In genomic region chr7:105767729-105768165, GRCm38 (mm10) we compare ENCODE assay signal across 8 mouse cellular contexts. TPM values are rescaled to one million over a fixed set of nuclear protein-coding genes. Genes with fewer than 3 reads are reported as not detected.
DNase-seq lines count a peak whose midpoint lies in the region; ATAC-seq lines count a peak whose summit lies in the region.

No protein-coding gene starts in this region.

- no peak overlapping the region for H3K9ac ChIP-seq in forebrain, embryonic 15.5 days (replicated peaks)
- 0 out of 2 replicates have a peak overlapping the region, but pooled peaks have one; percentile 28 for H3K9ac ChIP-seq in heart, embryonic 11.5 days (ENCODE audit: low read depth, low read length)
- H3K9ac ChIP-seq in midbrain, embryonic 14.5 days (replicated peaks; ENCODE audit: low read length), result no peak overlapping the region

- H3K36me3 ChIP-seq in forebrain, embryonic 10.5 days (replicated peaks), result peaks cover 84% of the 10 kb centered on the region
- peaks cover 94% of the 10 kb centered on the region for H3K36me3 ChIP-seq in forebrain, embryonic 15.5 days
- peaks cover 25% of the 10 kb centered on the region for H3K36me3 ChIP-seq in heart, embryonic 11.5 days (ENCODE audit: control insufficient read depth, insufficient read depth, low read length)
- peaks cover 92% of the 10 kb centered on the region for H3K36me3 ChIP-seq in midbrain, embryonic 14.5 days (ENCODE audit: control insufficient read depth, insufficient read depth, low read length)

- H3K27me3 ChIP-seq in forebrain, embryonic 10.5 days (ENCODE audit: poor library complexity, severe bottlenecking), result peaks cover 26% of the 10 kb centered on the region
- H3K27me3 ChIP-seq in forebrain, embryonic 15.5 days, result no peaks in the 10 kb centered on the region
- peaks cover 16% of the 10 kb centered on the region for H3K27me3 ChIP-seq in heart, embryonic 11.5 days (ENCODE audit: control insufficient read depth, insufficient read depth, low read length)
- peaks cover 10% of the 10 kb centered on the region; the same call in 1 of the 2 replicates for H3K27me3 ChIP-seq in midbrain, embryonic 14.5 days (ENCODE audit: control insufficient read depth, insufficient read depth, low read length)

- WGBS in forebrain, embryonic 10.5 days, result 35% methylated on average over 6 of the region's 6 CpGs
- WGBS in forebrain, embryonic 15.5 days, result 21% methylated on average over 6 of the region's 6 CpGs
- 19% methylated on average over 6 of the region's 6 CpGs for WGBS in heart, embryonic 11.5 days (ENCODE audit: insufficient replicate concordance)
- WGBS in midbrain, embryonic 14.5 days, result 27% methylated on average over 6 of the region's 6 CpGs

- no peak for ATAC-seq in forebrain, embryonic 15.5 days (replicated peaks)
- no peak for ATAC-seq in heart, embryonic 11.5 days (replicated peaks; ENCODE audit: insufficient number of reproducible peaks, low FRiP score, low TSS enrichment)
- 0 out of 2 replicates have a peak, but pooled peaks have one; percentile 15 for ATAC-seq in midbrain, embryonic 14.5 days (ENCODE audit: low FRiP score, low TSS enrichment)
- ATAC-seq in erythroid progenitor cell, adult 5-6 weeks (replicated peaks; ENCODE audit: low FRiP score, poor library complexity, severe bottlenecking), result no peak
- ATAC-seq in frontal cortex, adult (ENCODE audit: low TSS enrichment), result no peak

- no peak for DNase-seq in forebrain, embryonic 10.5 days (ENCODE audit: extremely low spot score, low spot score)
- DNase-seq in kidney, postnatal 14 days, result peak; percentile 57
- peak; percentile 43 for DNase-seq in midbrain, embryonic 14.5 days
- DNase-seq in cerebellum, adult 9-10 months, result no peak

- no peaks in the 10 kb centered on the region for H3K9me3 ChIP-seq in forebrain, embryonic 10.5 days
- H3K9me3 ChIP-seq in forebrain, embryonic 15.5 days, result no peaks in the 10 kb centered on the region
- H3K9me3 ChIP-seq in heart, embryonic 11.5 days (replicated peaks; ENCODE audit: control insufficient read depth, low read length), result no peaks in the 10 kb centered on the region
- no peaks in the 10 kb centered on the region for H3K9me3 ChIP-seq in midbrain, embryonic 14.5 days (ENCODE audit: control insufficient read depth, low read length)

- peaks cover 30% of the 10 kb centered on the region for H3K4me1 ChIP-seq in forebrain, embryonic 10.5 days
- H3K4me1 ChIP-seq in forebrain, embryonic 15.5 days, result peaks cover 40% of the 10 kb centered on the region
- peaks cover 7% of the 10 kb centered on the region for H3K4me1 ChIP-seq in heart, embryonic 11.5 days (ENCODE audit: control insufficient read depth, insufficient read depth, low read length)
- 0 out of 2 replicates have a peak, but pooled peaks cover 6% of the 10 kb centered on the region for H3K4me1 ChIP-seq in midbrain, embryonic 14.5 days (ENCODE audit: control insufficient read depth, insufficient read depth, low read length)

- H3K27ac ChIP-seq in forebrain, embryonic 10.5 days, result peak overlapping the region; percentile 68
- H3K27ac ChIP-seq in forebrain, embryonic 15.5 days (replicated peaks), result no peak overlapping the region
- peak overlapping the region; percentile 59 for H3K27ac ChIP-seq in heart, embryonic 11.5 days (ENCODE audit: low read depth, low read length)
- 0 out of 2 replicates have a peak overlapping the region, but pooled peaks have one; percentile 6 for H3K27ac ChIP-seq in midbrain, embryonic 14.5 days (replicated peaks; ENCODE audit: low read depth, low read length)

- H3K4me3 ChIP-seq in forebrain, embryonic 10.5 days, result peak overlapping the region; percentile 16
- H3K4me3 ChIP-seq in forebrain, embryonic 15.5 days, result no peak overlapping the region
- no peak overlapping the region for H3K4me3 ChIP-seq in heart, embryonic 11.5 days (ENCODE audit: low read depth, low read length)
- H3K4me3 ChIP-seq in midbrain, embryonic 14.5 days (replicated peaks; ENCODE audit: low read depth, low read length), result no peak overlapping the region

- H3K4me2 ChIP-seq in forebrain, embryonic 15.5 days (replicated peaks), result no peak overlapping the region
- H3K4me2 ChIP-seq in heart, embryonic 11.5 days, result no peak overlapping the region
- no peak overlapping the region for H3K4me2 ChIP-seq in midbrain, embryonic 14.5 days (ENCODE audit: low read length)

RNA-seq across cellular contexts. Expression of gene Tpp1, which starts 15.7 kb away (rescaled TPM):
- 60.2 and 62.6 TPM in 2 replicates for polyA plus RNA-seq in forebrain, embryonic 10.5 days (2016; fragmentation: Nextera tagmentation; extraction: Ambion mirVana)
- polyA plus RNA-seq in forebrain, embryonic 15.5 days (2015; fragmentation: Nextera tagmentation; extraction: Ambion mirVana), result 33.9 and 35.1 TPM in 2 replicates
- polyA plus RNA-seq in heart, embryonic 11.5 days (2014; fragmentation: Nextera tagmentation; extraction: Ambion mirVana), result 85.8 and 95.7 TPM in 2 replicates
- polyA plus RNA-seq in midbrain, embryonic 14.5 days (2014; fragmentation: Nextera tagmentation; extraction: Ambion mirVana), result 22.5 and 49.5 TPM in 2 replicates
- total RNA-seq in erythroid progenitor cell, adult 5-6 weeks (2015; ENCODE audit: low replicate concordance), result 61.2 and 72.8 TPM in 2 replicates
- 35.4 and 38.4 TPM in 2 replicates for total RNA-seq in erythroid progenitor cell, adult 5-6 weeks (2017; ENCODE audit: low replicate concordance)

RNA-seq across cellular contexts. Expression of gene Dchs1, which starts 19.7 kb away (rescaled TPM):
- polyA plus RNA-seq in forebrain, embryonic 10.5 days (2016; fragmentation: Nextera tagmentation; extraction: Ambion mirVana), result 8.8 and 9.9 TPM in 2 replicates
- polyA plus RNA-seq in forebrain, embryonic 15.5 days (2015; fragmentation: Nextera tagmentation; extraction: Ambion mirVana), result 20.3 and 22.0 TPM in 2 replicates
- polyA plus RNA-seq in heart, embryonic 11.5 days (2014; fragmentation: Nextera tagmentation; extraction: Ambion mirVana), result 7.6 TPM in 2 replicates
- 22.4 and 26.1 TPM in 2 replicates for polyA plus RNA-seq in midbrain, embryonic 14.5 days (2014; fragmentation: Nextera tagmentation; extraction: Ambion mirVana)
- not detected in 2 replicates for total RNA-seq in erythroid progenitor cell, adult 5-6 weeks (2015; ENCODE audit: low replicate concordance)
- total RNA-seq in erythroid progenitor cell, adult 5-6 weeks (2017; ENCODE audit: low replicate concordance), result not detected in 2 replicates

RNA-seq across cellular contexts. Expression of gene Taf10, which starts 23.6 kb away (rescaled TPM):
- polyA plus RNA-seq in forebrain, embryonic 10.5 days (2016; fragmentation: Nextera tagmentation; extraction: Ambion mirVana), result 178 and 183 TPM in 2 replicates
- 106 and 114 TPM in 2 replicates for polyA plus RNA-seq in forebrain, embryonic 15.5 days (2015; fragmentation: Nextera tagmentation; extraction: Ambion mirVana)
- polyA plus RNA-seq in heart, embryonic 11.5 days (2014; fragmentation: Nextera tagmentation; extraction: Ambion mirVana), result 152 and 161 TPM in 2 replicates
- 131 and 152 TPM in 2 replicates for polyA plus RNA-seq in midbrain, embryonic 14.5 days (2014; fragmentation: Nextera tagmentation; extraction: Ambion mirVana)
- 121 and 145 TPM in 2 replicates for total RNA-seq in erythroid progenitor cell, adult 5-6 weeks (2015; ENCODE audit: low replicate concordance)
- 45.8 and 90.2 TPM in 2 replicates for total RNA-seq in erythroid progenitor cell, adult 5-6 weeks (2017; ENCODE audit: low replicate concordance)

RNA-seq across cellular contexts. Expression of gene Rrp8, which starts 30.6 kb away (rescaled TPM):
- 43.5 and 46.5 TPM in 2 replicates for polyA plus RNA-seq in forebrain, embryonic 10.5 days (2016; fragmentation: Nextera tagmentation; extraction: Ambion mirVana)
- polyA plus RNA-seq in forebrain, embryonic 15.5 days (2015; fragmentation: Nextera tagmentation; extraction: Ambion mirVana), result 24.4 and 25.8 TPM in 2 replicates
- polyA plus RNA-seq in heart, embryonic 11.5 days (2014; fragmentation: Nextera tagmentation; extraction: Ambion mirVana), result 29.2 and 32.0 TPM in 2 replicates
- 18.6 and 24.4 TPM in 2 replicates for polyA plus RNA-seq in midbrain, embryonic 14.5 days (2014; fragmentation: Nextera tagmentation; extraction: Ambion mirVana)
- total RNA-seq in erythroid progenitor cell, adult 5-6 weeks (2015; ENCODE audit: low replicate concordance), result 4.7 and 8.8 TPM in 2 replicates
- 3.8 and 7.8 TPM in 2 replicates for total RNA-seq in erythroid progenitor cell, adult 5-6 weeks (2017; ENCODE audit: low replicate concordance)

RNA-seq across cellular contexts. Expression of gene Ilk, which starts 31.4 kb away (rescaled TPM):
- 208 and 211 TPM in 2 replicates for polyA plus RNA-seq in forebrain, embryonic 10.5 days (2016; fragmentation: Nextera tagmentation; extraction: Ambion mirVana)
- 197 and 205 TPM in 2 replicates for polyA plus RNA-seq in forebrain, embryonic 15.5 days (2015; fragmentation: Nextera tagmentation; extraction: Ambion mirVana)
- 411 and 451 TPM in 2 replicates for polyA plus RNA-seq in heart, embryonic 11.5 days (2014; fragmentation: Nextera tagmentation; extraction: Ambion mirVana)
- polyA plus RNA-seq in midbrain, embryonic 14.5 days (2014; fragmentation: Nextera tagmentation; extraction: Ambion mirVana), result 166 and 199 TPM in 2 replicates
- total RNA-seq in erythroid progenitor cell, adult 5-6 weeks (2015; ENCODE audit: low replicate concordance), result 155 and 182 TPM in 2 replicates
- total RNA-seq in erythroid progenitor cell, adult 5-6 weeks (2017; ENCODE audit: low replicate concordance), result 73.5 and 103 TPM in 2 replicates

Comparison
In these comparisons a context has a peak if more than half of its experiments do, and no peak if none do; other contexts are left out.
1. DNase-seq: peak in kidney, postnatal 14 days (single experiment) and midbrain, embryonic 14.5 days (single experiment); none in forebrain, embryonic 10.5 days (single experiment) and cerebellum, adult 9-10 months (single experiment).